Mouse (Mus musculus) limb, embryonic 13.5 days (tissue): Measurements from ENCODE around the gene Hnrnpul2. TPM values are rescaled to one million over a fixed set of nuclear protein-coding genes. Genes with fewer than 3 reads are reported as not detected.

ENCODE experiments used
- ATAC-seq: fragments of 200-750 bp; cut with Nextera tagmentation; 2 replicates; pipeline ENCODE4 v1.8.0; 2017; ENCODE audit warnings: low read depth, moderate number of reproducible peaks, moderate TSS enrichment; ENCODE audit not compliant: low FRiP score
- H3K27ac ChIP-seq: fragments of 300-500 bp; sonication (generic); 2 replicates; pipeline ENCODE4 v1.5.1; 2015; ENCODE audit warnings: inconsistent platforms, mild to moderate bottlenecking, moderate library complexity
- H3K27me3 ChIP-seq: fragments of 300-500 bp; sonication (generic); 2 replicates; pipeline ENCODE4 v1.6.1; 2015; ENCODE audit warnings: mild to moderate bottlenecking, inconsistent platforms
- H3K36me3 ChIP-seq: fragments of 300-500 bp; sonication (generic); 2 replicates; pipeline ENCODE4 v1.6.1; 2015; ENCODE audit warnings: inconsistent platforms, mild to moderate bottlenecking, moderate library complexity
- H3K4me1 ChIP-seq: fragments of 300-500 bp; sonication (generic); 2 replicates; pipeline ENCODE4 v1.6.1; 2015; ENCODE audit warnings: inconsistent platforms
- H3K4me2 ChIP-seq: fragments of 300-500 bp; sonication (generic); replicated peaks from 2 replicates; pipeline ENCODE4 v1.6.1; 2015; ENCODE audit warnings: inconsistent platforms, mild to moderate bottlenecking, moderate library complexity
- H3K4me3 ChIP-seq: fragments of 300-500 bp; sonication (generic); 2 replicates; pipeline ENCODE4 v1.5.1; 2015; ENCODE audit warnings: moderate library complexity, mild to moderate bottlenecking, inconsistent platforms
- H3K9ac ChIP-seq: fragments of 300-500 bp; sonication (generic); 2 replicates; pipeline ENCODE4 v1.6.1; 2015; ENCODE audit warnings: mild to moderate bottlenecking, inconsistent platforms
- H3K9me3 ChIP-seq: fragments of 300-500 bp; sonication (generic); 2 replicates; pipeline ENCODE4 v1.6.1; 2016; ENCODE audit warnings: inconsistent platforms
- WGBS: fragments of 180-500 bp; shearing (Covaris S2); methylation state at CpG from one replicate; pipeline ENCODE4 v1.1.7; 2015; 5-methylcytosine and 5-hydroxymethylcytosine counted together
- polyA plus RNA-seq: library from polyadenylated mRNA; unstranded; fragments of >200 nt; fragmentation: Nextera tagmentation; extraction: Ambion mirVana; gene quantifications from 2 replicates; pipeline ENCODE4 v1.2.1, GENCODE M21; 2015

Gene Hnrnpul2
- polyA plus RNA-seq, 1 experiment from 2014 or later, result 6.3 TPM

DNA sequence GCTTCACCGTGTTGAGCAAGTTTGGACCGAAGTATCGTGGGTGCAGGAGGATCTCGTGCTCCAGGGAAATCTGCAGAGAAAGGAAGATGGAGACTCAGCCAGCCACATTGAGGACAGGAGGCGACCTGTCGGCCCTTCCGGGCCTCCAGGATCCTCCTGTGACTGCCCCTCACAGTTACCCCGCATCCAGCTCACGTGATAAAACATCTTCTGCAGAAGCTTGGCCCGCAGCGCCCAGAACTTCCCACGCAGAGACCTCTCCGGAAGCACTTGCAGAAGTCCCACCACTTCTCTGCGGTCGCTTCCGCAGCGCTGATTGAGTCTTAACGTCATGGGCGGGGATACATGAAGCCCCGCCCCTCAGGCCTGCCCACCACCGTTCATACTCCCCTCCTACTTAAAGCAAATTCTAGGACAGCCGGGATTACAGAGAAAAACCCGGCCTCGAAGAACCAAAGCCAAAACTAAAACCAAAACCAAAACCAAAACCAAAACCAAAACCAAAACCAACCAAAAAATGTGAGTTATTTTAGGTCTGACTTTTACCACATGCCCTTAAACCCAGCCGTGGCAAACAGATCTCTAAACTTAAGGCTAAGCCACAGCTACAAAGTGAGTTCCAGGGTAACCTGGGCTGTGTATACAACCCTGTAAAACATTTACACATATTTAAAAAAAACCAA lies 21.4 kb upstream of the Hnrnpul2 start, which contains the start of gene Polr2g:
Polr2g (minus strand) TSS at position 314 of the 683 bp plus-strand sequence.
- Histone ChIP-seq H3K4me3 (peak within 1 kb of the TSS; percentile 81), H3K9ac (peak within 1 kb of the TSS; percentile 87), H3K4me1 (peaks cover 20% of the 10 kb centered on the region), H3K9me3 (0 out of 2 replicates have a peak, but pooled peaks cover 2% of the 10 kb centered on the region), H3K36me3 (peaks cover 33% of the 10 kb centered on the region), H3K4me2 (peak within 1 kb of the TSS; percentile 82), H3K27me3 (no peaks in the 10 kb centered on the region), H3K27ac (peak within 1 kb of the TSS; percentile 63; the same call in 1 of the 2 replicates)
- peak; percentile 79 for ATAC-seq
- under 1% methylated on average over 25 of the region's 25 CpGs for WGBS

- Histone ChIP-seq H3K27me3 (no peaks in the 10 kb centered on the region), H3K9ac (no peak overlapping the region)
- ATAC-seq, result no peak
Measured at GRCm38 (mm10) chr19:8798947-8799315, 20.9 kb upstream of the Hnrnpul2 start.

DNA sequence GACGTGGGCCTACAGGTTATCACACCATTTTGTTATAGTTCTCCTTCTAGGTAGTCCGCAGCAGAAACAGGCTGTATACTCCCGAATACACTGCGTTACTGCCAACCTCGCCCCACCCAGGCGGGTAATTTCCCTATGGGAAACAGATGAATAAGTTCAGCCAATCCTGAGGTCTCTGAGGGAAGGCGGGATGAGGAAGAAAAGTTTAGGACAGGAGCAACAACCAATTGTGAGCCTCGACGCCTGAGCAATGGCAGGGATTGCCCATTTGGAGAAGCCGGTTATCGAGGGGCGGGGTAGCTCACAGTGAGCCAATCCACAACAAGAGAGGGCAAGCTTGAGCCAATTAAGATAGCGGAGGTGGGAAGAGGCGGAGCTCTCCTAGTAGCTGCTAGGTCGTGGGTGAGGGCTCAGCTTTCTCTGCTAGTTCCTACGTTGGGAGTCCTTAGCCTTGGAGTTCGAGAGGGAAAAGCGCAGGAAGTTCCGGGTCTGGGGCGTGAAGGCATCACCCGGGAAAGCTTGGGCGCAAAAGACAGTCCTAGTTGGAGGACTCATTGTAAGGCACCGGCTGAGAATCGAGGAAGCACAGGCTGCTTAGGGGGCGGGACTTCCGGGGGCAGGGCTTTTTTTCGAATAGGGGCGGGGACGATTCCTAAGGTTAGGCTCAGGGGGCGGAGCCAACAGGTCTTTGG lies 17.5 kb upstream of the Hnrnpul2 start, which contains the start of gene Zbtb3:
Zbtb3 (plus strand) TSS at position 426 of the 692 bp plus-strand sequence.
- Histone ChIP-seq H3K36me3 (peaks cover 37% of the 10 kb centered on the region), H3K9me3 (no peaks in the 10 kb centered on the region), H3K4me1 (peaks cover 18% of the 10 kb centered on the region), H3K4me2 (peak within 1 kb of the TSS; percentile 73), H3K27me3 (no peaks in the 10 kb centered on the region), H3K4me3 (peak within 1 kb of the TSS; percentile 56), H3K27ac (peak within 1 kb of the TSS; percentile 84), H3K9ac (peak within 1 kb of the TSS; percentile 61)
- ATAC-seq, result peak; percentile 97
- WGBS, result under 1% methylated on average over 30 of the region's 30 CpGs

More at GRCm38 (mm10) chr19:8798947-8799315, 20.9 kb upstream of the Hnrnpul2 start:
- H3K4me2 ChIP-seq, result peak overlapping the region; percentile 82
- H3K4me3 ChIP-seq, result peak overlapping the region; percentile 81
- no peak overlapping the region for H3K27ac ChIP-seq
- H3K9me3 ChIP-seq, result no peaks in the 10 kb centered on the region
- peaks cover 21% of the 10 kb centered on the region for H3K4me1 ChIP-seq
- peaks cover 33% of the 10 kb centered on the region for H3K36me3 ChIP-seq

GRCm38 (mm10) chr19:8803204-8803780 lies 16.5 kb upstream of the Hnrnpul2 start:
- H3K9ac ChIP-seq, result no peak overlapping the region
- no peaks in the 10 kb centered on the region for H3K27me3 ChIP-seq
- 92% methylated on average over 9 of the region's 9 CpGs for WGBS
- no peaks in the 10 kb centered on the region for H3K9me3 ChIP-seq
- peaks cover 48% of the 10 kb centered on the region for H3K36me3 ChIP-seq
- H3K4me2 ChIP-seq, result peak overlapping the region; percentile 73
- no peak for ATAC-seq
- peaks cover 12% of the 10 kb centered on the region for H3K4me1 ChIP-seq
- peak overlapping the region; percentile 56 for H3K4me3 ChIP-seq
- H3K27ac ChIP-seq, result peak overlapping the region; percentile 84; the same call in 1 of the 2 replicates

DNA sequence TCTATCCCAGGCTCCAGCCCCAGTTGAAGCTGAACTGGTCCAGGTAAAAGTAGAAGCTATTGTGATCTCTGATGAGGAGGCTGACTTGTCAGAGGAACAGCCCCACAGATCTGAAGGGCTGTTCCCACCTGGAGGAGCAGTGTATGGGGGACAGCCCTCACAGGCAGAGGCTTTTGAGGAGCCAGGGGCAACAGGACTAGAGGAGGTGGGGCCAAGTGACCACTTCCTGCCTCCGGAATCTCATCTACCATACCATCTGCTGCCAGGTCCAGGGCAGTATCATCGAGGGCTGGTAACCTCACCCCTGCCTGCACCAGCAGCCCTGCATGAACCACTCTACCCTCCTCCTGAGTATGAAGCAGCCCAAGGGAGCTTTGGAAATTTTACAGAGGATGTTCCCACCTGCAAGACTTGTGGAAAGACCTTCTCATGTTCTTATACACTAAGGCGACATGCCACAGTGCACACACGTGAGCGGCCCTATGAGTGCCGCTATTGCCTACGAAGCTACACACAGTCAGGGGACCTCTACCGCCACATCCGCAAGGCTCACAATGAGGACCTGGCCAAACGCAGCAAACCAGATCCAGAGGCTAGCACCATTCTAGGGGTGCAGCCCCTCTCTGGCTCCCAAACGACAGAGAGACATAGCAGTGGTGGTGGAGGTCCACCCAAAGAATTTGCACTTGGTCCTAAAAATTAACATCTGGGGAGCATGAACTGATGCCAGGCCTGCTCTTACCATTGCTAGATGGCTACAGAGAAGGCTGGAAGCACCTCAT lies 15.7 kb upstream of the Hnrnpul2 start:
- H3K4me2 ChIP-seq, result no peak overlapping the region
- no peaks in the 10 kb centered on the region for H3K9me3 ChIP-seq
- peaks cover 54% of the 10 kb centered on the region for H3K36me3 ChIP-seq
- H3K27me3 ChIP-seq, result no peaks in the 10 kb centered on the region
- H3K4me1 ChIP-seq, result peaks cover 12% of the 10 kb centered on the region
- ATAC-seq, result no peak
- H3K27ac ChIP-seq, result no peak overlapping the region
- 92% methylated on average over 11 of the region's 11 CpGs for WGBS
- H3K9ac ChIP-seq, result no peak overlapping the region
- no peak overlapping the region for H3K4me3 ChIP-seq

- no peak for ATAC-seq
- H3K4me2 ChIP-seq, result no peak overlapping the region
- no peaks in the 10 kb centered on the region for H3K27me3 ChIP-seq
- peaks cover 9% of the 10 kb centered on the region for H3K4me1 ChIP-seq
- H3K4me3 ChIP-seq, result no peak overlapping the region
- peaks cover 75% of the 10 kb centered on the region for H3K36me3 ChIP-seq
- no peaks in the 10 kb centered on the region for H3K9me3 ChIP-seq
- H3K27ac ChIP-seq, result no peak overlapping the region
- no peak overlapping the region for H3K9ac ChIP-seq
- WGBS, result 97% methylated on average over 5 of the region's 5 CpGs
Measured at GRCm38 (mm10) chr19:8806810-8807209, 13.0 kb upstream of the Hnrnpul2 start.

GRCm38 (mm10) chr19:8815812-8816211 lies 4.0 kb upstream of the Hnrnpul2 start:
- Histone ChIP-seq H3K9ac (no peak overlapping the region), H3K4me1 (peaks cover 28% of the 10 kb centered on the region), H3K27ac (no peak overlapping the region), H3K9me3 (no peaks in the 10 kb centered on the region), H3K27me3 (no peaks in the 10 kb centered on the region), H3K36me3 (peaks cover 56% of the 10 kb centered on the region), H3K4me2 (no peak overlapping the region), H3K4me3 (no peak overlapping the region)
- WGBS, result 84% methylated on average over 11 of the region's 11 CpGs
- ATAC-seq, result no peak

DNA sequence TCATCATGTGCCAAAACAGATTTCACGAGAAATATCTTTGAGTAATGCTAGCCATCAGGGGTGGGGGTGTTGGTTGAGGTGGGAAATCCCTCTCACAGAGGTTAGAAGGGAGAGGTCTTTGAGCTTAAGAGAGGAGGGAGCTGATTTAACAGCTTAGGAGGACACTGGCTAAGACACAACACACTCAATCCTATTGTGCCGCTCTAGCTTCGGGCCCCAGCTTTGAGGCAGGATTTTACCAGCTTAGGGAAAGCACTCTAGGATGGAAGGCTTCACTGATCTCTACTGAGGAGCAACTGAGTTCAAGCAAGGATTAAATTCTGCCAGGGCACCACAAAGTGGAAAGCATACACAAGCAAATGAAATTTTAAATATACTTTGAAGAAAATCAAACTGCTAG lies 2.8 kb upstream of the Hnrnpul2 start:
- 78% methylated on average over 3 of the region's 3 CpGs for WGBS
- Histone ChIP-seq H3K4me3 (peak overlapping the region; percentile 16), H3K36me3 (peaks cover 46% of the 10 kb centered on the region), H3K27ac (no peak overlapping the region), H3K27me3 (no peaks in the 10 kb centered on the region), H3K9me3 (no peaks in the 10 kb centered on the region), H3K9ac (peak overlapping the region; percentile 53), H3K4me2 (peak overlapping the region; percentile 85), H3K4me1 (peaks cover 34% of the 10 kb centered on the region)
- ATAC-seq, result no peak

DNA sequence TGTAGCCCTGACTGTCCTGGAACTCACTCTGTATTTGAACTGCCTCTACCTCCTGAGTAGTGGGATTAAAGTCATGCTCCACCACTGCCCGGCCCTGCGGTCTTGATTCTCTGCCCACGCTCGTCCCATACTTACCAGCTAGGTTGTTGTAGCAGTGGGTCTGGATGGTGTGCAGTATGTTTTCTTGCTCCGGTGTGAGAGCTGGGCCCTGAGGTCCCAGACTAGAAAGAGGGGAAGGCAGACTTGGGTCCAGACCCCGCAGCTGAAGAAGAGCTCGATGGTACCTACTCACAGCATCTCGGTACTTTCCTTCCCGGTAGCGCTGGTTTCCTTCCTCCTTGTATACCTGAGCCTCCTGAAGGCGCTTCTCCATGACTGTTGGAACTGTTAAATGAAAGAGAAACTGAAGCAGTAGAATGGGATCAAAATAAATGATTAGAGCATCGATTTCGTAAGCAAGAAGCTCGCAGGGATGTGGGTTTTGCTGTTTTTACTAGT lies 1.5 kb upstream of the Hnrnpul2 start:
- Histone ChIP-seq H3K27ac (peak overlapping the region; percentile 99), H3K4me2 (peak overlapping the region; percentile 85), H3K36me3 (peaks cover 40% of the 10 kb centered on the region), H3K9ac (peak overlapping the region; percentile 86), H3K4me3 (peak overlapping the region; percentile 100), H3K27me3 (no peaks in the 10 kb centered on the region), H3K9me3 (no peaks in the 10 kb centered on the region), H3K4me1 (peaks cover 48% of the 10 kb centered on the region)
- no peak for ATAC-seq
- 25% methylated on average over 14 of the region's 14 CpGs for WGBS

GRCm38 (mm10) chr19:8818801-8819595 lies 812 bp upstream of the Hnrnpul2 start, which contains the start of gene Ttc9c:
Gene Ttc9c, minus strand, starts transcription at chr19:8819333.
- H3K9ac ChIP-seq, result peak within 1 kb of the TSS; percentile 99
- under 1% methylated on average over 33 of the region's 33 CpGs for WGBS
- ATAC-seq, result peak; percentile 93
- H3K27ac ChIP-seq, result peak within 1 kb of the TSS; percentile 99
- peak within 1 kb of the TSS; percentile 100 for H3K4me3 ChIP-seq
- no peaks in the 10 kb centered on the region for H3K27me3 ChIP-seq
- H3K4me1 ChIP-seq, result peaks cover 48% of the 10 kb centered on the region
- peaks cover 41% of the 10 kb centered on the region for H3K36me3 ChIP-seq
- H3K9me3 ChIP-seq, result no peaks in the 10 kb centered on the region
- peak within 1 kb of the TSS; percentile 85 for H3K4me2 ChIP-seq
